Mouse (Mus musculus) adipocyte (in vitro differentiated cells): ENCODE data around the gene Utp20.
A peak's percentile ranks its signal among the peaks of the same experiment; 100 is the strongest.
"Not testable (repeated sequence)": the region's sequence is repeated elsewhere in the genome, so short reads cannot be mapped to it uniquely, and the experiment has no call there.

Source experiments
- DNase-seq: peaks from one replicate; pipeline ENCODE4 v3.0.0-alpha.2; 2016; ENCODE audit warnings: low spot score

Utp20 gene

GRCm38 (mm10) chr10:88826188-88826946 is at the start of gene Utp20:
Gene Utp20 (minus strand): TSS chr10:88826804.
- DNase-seq = peak; percentile 92

- no peak for DNase-seq
Measured at GRCm38 (mm10) chr10:88874870-88875269, 48.3 kb upstream of the Utp20 start.

GRCm38 (mm10) chr10:88866017-88866416 is 39.4 kb upstream of the Utp20 start:
- DNase-seq = no peak

DNA sequence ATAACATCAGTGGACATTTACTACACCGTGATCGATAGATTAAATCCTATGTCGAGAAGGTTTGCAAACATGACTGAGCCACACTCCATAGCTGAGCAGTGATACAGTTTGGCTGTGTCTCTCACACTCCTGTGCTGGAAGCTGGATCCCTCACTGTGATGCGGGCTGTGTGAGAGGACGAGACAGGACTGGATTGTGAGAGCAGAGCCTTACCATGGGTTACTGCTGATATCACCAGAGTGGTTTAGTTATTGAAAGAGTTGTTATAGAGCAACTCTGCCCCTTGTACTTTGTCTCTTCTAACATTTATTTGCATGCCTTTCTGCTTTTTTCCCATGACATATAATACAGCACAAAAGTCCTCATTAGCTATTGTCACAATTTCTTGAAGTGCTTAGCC is 35.7 kb upstream of the Utp20 start:
- no peak for DNase-seq

DNA sequence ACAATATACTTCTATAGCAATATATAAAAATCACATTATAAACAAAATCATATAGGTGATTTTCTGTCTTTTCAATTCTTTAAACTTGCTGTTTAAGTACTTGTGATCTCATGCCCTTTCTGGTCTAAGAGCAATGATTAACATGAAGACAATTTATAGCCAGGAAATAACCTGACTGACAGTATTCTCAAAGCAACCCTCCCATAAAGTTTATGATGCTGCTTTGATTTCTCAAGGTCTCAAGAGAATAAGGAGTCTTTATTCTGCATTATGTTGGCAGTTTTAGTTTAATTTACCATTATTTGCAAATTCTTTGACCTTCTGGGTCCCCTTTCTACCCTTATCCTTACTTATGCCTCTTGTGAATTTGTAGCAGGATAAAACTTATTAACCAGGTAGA is 34.8 kb upstream of the Utp20 start:
- no peak for DNase-seq

- DNase-seq = no peak
Measured at GRCm38 (mm10) chr10:88860911-88861310, 34.3 kb upstream of the Utp20 start.

GRCm38 (mm10) chr10:88853326-88853725 is 26.7 kb upstream of the Utp20 start:
- DNase-seq = no peak

- no peak for DNase-seq
Measured at GRCm38 (mm10) chr10:88849976-88850375, 23.4 kb upstream of the Utp20 start.

DNA sequence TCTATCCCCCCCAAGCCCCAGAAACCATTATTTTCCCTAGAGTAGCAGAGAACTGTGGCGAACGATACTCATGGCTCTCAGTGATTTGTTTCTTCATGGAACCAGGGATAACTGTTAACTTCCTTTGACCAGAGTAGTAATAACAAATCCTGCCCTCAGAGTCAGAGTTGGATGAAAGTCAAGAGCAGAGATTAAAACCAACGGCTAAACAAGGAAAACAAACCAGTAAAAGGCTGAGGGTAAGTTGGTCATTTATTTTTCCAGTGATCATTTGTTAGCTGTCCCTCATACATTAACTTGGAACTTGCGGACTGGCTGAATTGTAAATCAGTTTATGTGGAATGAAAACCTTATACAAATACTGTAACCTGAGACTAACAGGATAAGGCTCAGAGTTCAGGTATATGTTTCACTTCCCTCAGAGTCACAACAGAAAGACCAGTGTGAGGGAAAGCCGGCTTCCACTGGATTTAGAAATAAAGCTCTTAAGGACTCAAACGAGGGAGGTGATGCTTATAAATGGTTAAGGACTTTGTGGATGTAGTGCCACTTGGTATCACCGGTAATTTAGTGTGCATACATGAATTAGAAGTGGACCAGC is 22.4 kb upstream of the Utp20 start:
- no peak for DNase-seq

DNA sequence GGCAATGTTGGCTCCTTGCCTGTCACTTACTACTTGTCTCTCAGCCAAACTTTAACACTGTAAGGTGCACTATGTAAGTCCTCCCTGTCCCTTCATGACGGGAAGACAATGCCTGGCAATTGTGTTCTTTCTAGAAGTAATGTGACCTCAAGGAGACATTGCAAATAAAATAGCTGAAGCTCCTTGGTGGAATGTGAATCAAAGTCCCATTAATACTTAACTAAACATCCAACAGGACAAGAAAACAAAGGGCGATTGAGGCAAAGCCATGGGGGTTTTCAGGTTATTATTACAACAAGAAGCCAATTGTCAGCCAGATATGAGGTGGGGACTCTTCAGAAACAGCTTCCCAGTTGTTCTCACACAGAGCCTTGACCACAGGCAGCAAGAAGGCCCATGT is 7.6 kb upstream of the Utp20 start:
- no peak for DNase-seq

GRCm38 (mm10) chr10:88828361-88828760 is 1.8 kb upstream of the Utp20 start:
- peak; percentile 16 for DNase-seq

DNA sequence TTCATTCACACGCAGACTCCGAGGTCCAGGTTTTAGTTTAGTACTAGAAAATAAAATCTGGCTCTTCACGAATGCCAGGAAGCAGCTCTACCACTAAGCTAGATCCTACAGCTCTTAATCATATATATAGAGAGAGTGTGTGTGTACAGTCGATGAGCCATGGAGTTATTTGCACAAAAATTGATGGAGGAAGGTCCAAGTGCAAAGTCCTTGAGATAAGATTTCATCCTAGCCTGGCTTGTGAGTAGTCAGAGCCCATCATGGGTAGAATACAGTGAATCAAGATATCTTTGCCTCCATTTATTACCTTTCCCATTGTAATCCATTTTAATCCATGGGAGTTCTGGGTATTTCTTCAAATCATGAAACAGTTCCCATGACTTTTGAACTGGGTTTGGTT is 992 bp upstream of the Utp20 start:
- no peak for DNase-seq

DNA sequence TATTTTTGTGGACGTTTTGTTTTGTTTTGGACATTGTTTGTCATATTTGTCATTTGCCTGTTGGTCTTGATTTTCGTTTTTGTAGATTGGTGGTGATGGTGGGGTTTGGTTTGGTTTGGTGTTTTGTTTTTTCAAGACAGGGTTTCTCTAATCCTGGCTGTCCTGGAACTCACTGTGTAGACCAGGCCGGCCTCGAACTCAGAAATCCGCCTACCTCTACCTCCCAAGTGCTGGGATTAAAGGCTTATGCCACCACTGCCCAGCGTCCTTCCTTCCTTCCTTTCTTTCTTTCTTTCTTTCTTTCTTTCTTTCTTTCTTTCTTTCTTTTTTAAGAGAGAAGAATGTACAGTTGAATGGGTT is 323 bp upstream of the Utp20 start:
- DNase-seq = not testable (repeated sequence)

DNA sequence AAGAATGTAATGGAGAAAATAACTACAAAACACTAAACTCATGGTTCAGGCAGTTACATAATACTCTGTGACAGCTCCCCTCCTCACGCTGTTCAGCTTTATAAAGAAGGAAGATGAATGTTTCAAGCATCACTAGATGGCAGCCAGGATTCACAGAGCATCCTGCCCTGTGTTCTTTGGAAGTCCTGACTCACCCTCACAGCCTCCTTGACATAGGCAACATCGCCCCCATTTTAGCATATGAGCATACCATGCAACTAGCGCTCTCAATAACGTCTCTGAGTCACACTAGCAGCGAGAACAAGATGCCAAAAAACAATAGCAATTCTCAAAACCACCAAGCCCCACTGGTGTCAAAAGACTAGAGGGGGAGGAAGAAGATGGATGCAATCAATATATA is 9.3 kb downstream of the Utp20 start:
- DNase-seq = no peak

- DNase-seq = no peak
Measured at GRCm38 (mm10) chr10:88815256-88815655, 11.3 kb downstream of the Utp20 start.

- DNase-seq = no peak
Measured at GRCm38 (mm10) chr10:88811704-88812103, 14.9 kb downstream of the Utp20 start.

DNA sequence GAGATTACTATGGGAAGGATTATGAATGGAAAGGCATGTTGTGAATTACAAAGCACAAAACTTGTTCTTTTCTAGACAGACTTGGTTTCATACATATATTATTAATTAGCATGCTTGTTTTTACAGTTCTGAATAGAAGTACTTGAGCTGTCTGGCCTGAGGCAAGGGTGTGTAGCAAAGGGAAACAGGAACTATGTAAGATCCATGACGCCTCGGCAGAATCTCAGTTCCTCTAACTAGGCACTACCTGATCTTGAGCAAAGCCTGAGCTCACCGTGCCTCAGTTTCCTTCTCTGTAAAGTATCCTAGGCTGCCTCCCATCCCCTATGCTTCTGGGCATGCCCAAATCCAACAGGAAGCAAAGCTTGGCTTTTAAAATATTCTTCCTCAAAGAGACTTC is 24.4 kb downstream of the Utp20 start:
- DNase-seq = no peak

DNA sequence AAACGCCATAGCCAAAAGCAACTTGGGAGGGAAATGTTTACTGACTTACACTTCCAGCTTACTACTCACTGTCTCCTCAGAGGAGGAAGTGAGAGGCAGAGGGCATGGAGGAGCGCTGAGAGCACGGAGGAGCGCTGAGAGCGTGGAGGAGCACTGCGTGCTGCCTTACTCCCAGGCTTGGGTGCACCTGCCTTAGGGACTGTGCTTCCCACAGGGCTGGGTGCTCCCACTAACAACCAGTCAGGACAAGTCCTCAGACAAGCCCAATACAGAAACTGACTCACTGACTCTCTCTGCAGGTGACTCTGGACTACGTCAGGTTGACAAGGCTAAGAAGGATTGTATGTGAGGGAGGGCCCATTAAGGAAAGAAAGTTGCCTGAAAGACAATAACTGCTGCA is 27.2 kb downstream of the Utp20 start:
- DNase-seq = no peak

DNA sequence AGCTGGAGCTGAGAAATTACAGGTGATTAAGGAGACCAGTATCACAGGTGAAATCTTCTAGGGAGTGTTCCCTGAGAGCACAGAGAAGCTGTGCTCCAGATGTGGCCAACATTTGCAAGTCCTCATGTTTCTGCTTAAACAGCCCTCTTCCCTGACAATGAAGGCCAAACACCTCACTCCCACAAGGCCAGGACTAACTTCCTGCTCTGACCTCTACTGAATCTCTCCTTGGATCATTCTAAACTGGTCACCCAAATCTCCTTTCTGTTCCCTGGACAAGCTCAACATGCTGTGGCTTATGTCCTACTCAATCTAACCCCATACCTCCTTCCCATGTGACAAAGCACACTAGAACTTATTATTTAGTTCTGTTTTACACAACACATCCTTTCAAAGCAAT is 29.2 kb downstream of the Utp20 start:
- DNase-seq = no peak

DNA sequence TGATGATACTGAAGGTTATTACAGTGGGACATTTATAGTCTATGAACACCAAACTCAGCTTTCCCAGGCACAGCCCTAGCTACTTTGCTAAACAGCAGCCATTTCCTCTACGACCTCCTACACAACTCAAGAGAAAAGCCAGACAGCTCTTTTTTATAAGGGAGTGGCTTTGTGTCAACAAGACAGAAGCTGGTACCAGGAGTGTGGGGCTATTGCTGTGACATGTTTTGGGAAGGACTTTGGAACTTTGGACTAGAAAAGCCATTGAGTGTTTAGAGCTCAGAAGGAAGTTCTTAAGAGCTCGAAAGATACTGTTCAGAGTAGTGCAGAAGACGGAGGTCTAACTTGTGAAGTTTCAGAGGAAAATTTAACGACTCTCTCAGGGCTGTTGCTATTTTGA is 29.7 kb downstream of the Utp20 start:
- no peak for DNase-seq

DNA sequence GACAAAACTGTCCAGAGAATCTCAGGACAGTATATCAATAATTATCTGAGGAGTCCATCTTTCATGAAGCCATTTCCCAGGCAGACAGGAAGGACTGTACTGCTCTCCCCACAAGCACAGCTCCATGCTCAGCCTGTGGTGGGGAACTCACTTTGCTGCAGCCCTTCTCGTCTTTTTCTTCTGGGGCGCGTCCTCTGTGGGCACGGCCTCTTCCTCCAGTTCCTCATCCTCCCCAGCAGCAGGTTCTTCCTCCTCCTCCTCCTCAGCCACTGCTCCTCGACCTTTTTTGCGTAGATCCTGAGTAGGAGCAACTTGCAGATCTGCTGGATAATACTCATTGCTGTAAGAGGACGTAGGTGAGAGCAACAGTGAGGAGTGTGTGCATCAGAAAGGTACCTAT is 31.4 kb downstream of the Utp20 start:
- DNase-seq = no peak

DNA sequence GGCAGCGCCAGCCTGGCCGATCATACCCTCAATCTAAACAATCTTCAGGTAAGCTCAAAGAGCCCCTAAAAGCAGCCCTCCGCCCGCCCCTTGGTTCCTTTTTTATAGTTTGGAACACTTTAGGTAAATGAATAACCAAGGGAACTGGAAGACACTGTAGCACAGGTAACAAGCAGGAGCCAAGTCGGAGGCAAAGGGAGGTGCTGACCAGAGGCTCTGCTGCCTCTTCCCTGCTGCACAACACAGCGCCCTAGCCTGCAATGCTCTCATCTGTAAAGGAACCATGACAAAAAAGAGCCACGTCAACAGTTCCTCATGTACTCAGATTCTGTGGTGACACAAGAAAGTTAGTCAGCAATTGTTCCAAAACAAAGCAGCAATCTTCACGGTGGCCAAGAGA is 32.0 kb downstream of the Utp20 start:
- no peak for DNase-seq

- no peak for DNase-seq
Measured at GRCm38 (mm10) chr10:88793671-88794070, 32.9 kb downstream of the Utp20 start.

- DNase-seq = no peak
Measured at GRCm38 (mm10) chr10:88784513-88784931, 42.1 kb downstream of the Utp20 start.
